Mouse (Mus musculus): ENCODE data around the gene Dbil5. TPM values are rescaled to one million over a fixed set of nuclear protein-coding genes. Genes with fewer than 3 reads are reported as not detected.
"Not testable (repeated sequence)": the region's sequence is repeated elsewhere in the genome, so short reads cannot be mapped to it uniquely, and the experiment has no call there.

Gene Dbil5
- polyA plus RNA-seq, 1 experiment = not detected

DNA sequence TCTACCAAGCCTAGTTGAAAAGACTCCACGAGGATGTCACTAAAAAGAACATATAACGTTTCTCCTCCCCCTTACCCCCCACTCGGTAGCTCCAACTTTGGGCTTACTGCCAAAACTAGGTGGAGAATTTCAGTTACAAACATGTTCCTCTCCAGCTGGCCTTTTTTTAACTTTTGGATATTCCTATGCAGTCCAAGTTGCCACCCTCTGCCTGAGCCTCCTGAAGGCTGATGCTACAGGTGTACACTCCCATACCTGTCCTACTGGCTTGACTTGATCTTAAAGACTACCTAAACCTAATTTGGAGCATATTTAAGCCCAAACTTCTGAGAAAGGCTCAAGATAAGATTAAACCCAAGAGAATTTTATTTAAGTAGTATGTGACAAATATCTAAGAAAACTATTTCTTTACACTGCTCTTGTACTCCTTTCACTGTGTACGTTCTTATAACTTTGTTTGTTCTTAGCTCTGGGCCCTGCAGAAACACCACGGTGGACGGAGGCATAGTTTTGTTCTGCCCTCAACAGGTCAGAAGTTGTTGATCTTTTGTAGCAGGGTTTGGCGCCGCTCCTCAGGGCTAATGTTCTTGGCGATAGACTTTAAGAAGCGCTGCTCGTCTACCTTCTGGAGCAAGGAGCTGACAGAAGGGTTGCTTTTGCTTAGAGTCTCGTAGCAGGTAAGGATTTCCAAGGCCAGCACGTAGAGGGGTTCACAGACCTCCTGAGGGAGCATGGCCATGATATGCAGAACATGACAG is 7.0 kb upstream of the Dbil5 start:
- H3K27ac ChIP-seq (ENCODE audit: insufficient read depth, low read length) = no peak overlapping the region
- WGBS = 84% methylated on average over 13 of the region's 13 CpGs
- H3K27me3 ChIP-seq (ENCODE audit: control insufficient read depth, insufficient read depth, low read length) = no peaks in the 10 kb centered on the region
- H3K4me3 ChIP-seq (ENCODE audit: extremely low read depth, insufficient read depth, insufficient read length) = no peak overlapping the region
- no peak for TF ChIP-seq CTCF (IDR thresholded peaks at IDR 0.05; ENCODE audit: extremely low read depth, insufficient read depth, insufficient read length, insufficient replicate concordance)
- no peak for TF ChIP-seq POLR2A (IDR thresholded peaks at IDR 0.05; ENCODE audit: low read depth, low read length)
- no peaks in the 10 kb centered on the region for H3K4me1 ChIP-seq (ENCODE audit: control insufficient read depth, insufficient read depth, insufficient read length)
- DNase-seq (ENCODE audit: low read depth in 1 of 2, low spot score in 2 of 2) = no peak
- peaks cover 13% of the 10 kb centered on the region for H3K36me3 ChIP-seq (ENCODE audit: control insufficient read depth, insufficient read depth, low read length)

DNA sequence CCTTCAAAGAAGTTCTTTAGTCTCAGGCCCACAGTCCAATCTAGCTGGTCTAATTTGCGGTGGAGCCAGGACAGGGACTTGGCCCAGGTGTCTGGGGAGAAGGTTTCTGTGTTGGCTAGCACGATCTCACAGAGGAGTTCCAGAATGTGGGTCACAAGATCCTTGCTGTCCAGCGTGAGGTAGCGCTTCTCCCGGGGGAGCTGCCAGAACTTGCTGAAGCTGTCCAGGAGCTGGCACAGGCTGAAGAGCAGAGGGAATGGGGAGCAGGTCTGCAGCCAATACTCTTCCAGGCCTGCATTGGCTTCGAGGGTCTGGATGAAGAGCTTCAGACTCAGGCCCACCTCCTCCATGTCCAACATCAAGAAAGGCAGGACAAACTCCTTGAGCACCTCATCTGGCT is 5.8 kb upstream of the Dbil5 start:
- not testable (repeated sequence) for H3K27ac ChIP-seq (ENCODE audit: insufficient read depth, low read length); H3K4me3 ChIP-seq (ENCODE audit: extremely low read depth, insufficient read depth, insufficient read length); DNase-seq (ENCODE audit: low read depth in 1 of 2, low spot score in 2 of 2); H3K4me1 ChIP-seq (ENCODE audit: control insufficient read depth, insufficient read depth, insufficient read length); H3K27me3 ChIP-seq (ENCODE audit: control insufficient read depth, insufficient read depth, low read length)
- 88% methylated on average over 5 of the region's 6 CpGs for WGBS
- peaks cover 13% of the 10 kb centered on the region for H3K36me3 ChIP-seq (ENCODE audit: control insufficient read depth, insufficient read depth, low read length)

DNA sequence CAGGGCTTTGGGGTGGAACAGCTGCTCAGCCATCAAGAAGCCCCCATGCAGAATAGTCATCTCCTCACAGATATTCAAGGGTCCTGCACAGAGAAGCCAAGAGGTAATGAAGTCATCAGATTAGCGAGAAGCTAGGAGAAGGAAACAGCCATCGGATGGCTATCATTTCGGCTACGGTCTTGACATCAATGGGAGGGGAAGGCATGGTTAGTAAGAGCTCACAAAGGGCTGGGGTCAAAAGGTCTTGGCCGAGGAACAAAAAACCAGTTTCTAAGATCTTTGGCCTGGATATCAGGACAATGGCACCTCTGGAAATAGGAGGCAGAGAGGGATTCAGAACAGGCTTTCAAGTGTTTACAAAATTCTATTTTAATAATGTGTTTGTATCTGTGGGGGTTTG is 3.6 kb upstream of the Dbil5 start:
- TF ChIP-seq CTCF (IDR thresholded peaks at IDR 0.05; ENCODE audit: extremely low read depth, insufficient read depth, insufficient read length, insufficient replicate concordance) (no peak), POLR2A (IDR thresholded peaks at IDR 0.05; ENCODE audit: low read depth, low read length) (no peak)
- Histone ChIP-seq H3K27ac (ENCODE audit: insufficient read depth, low read length) (no peak overlapping the region), H3K4me1 (ENCODE audit: control insufficient read depth, insufficient read depth, insufficient read length) (peaks cover 8% of the 10 kb centered on the region; the same call in 1 of the 2 replicates), H3K27me3 (ENCODE audit: control insufficient read depth, insufficient read depth, low read length) (no peaks in the 10 kb centered on the region), H3K36me3 (ENCODE audit: control insufficient read depth, insufficient read depth, low read length) (peaks cover 13% of the 10 kb centered on the region), H3K4me3 (ENCODE audit: extremely low read depth, insufficient read depth, insufficient read length) (no peak overlapping the region)
- WGBS = 96% methylated on average over 5 of the region's 5 CpGs
- DNase-seq (ENCODE audit: low read depth in 1 of 2, low spot score in 2 of 2) = no peak

DNA sequence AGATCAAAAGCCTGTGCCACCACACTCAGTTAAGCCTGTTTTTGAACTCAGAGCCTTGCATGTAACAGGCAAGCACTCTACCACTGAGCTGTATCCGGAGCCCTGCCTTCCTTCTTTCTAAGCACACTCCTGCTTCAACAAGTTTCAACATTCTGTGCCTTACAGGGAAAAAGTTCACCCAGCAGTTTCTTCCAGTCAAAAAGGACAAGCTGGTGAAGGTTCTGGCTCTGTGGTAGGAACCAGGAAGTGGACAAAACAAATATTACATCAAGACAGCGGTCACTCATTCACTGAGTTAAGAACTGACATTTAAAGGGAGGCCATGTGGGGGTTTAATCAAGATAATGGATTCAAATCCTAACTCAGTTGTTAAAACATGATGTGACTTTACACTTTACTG is 2.4 kb upstream of the Dbil5 start:
- Histone ChIP-seq H3K27ac (ENCODE audit: insufficient read depth, low read length) (no peak overlapping the region), H3K4me3 (ENCODE audit: extremely low read depth, insufficient read depth, insufficient read length) (no peak overlapping the region), H3K36me3 (ENCODE audit: control insufficient read depth, insufficient read depth, low read length) (peaks cover 11% of the 10 kb centered on the region), H3K27me3 (ENCODE audit: control insufficient read depth, insufficient read depth, low read length) (no peaks in the 10 kb centered on the region), H3K4me1 (ENCODE audit: control insufficient read depth, insufficient read depth, insufficient read length) (peaks cover 8% of the 10 kb centered on the region; the same call in 1 of the 2 replicates)
- TF ChIP-seq POLR2A (IDR thresholded peaks at IDR 0.05; ENCODE audit: low read depth, low read length) = no peak
- TF ChIP-seq CTCF (IDR thresholded peaks at IDR 0.05; ENCODE audit: extremely low read depth, insufficient read depth, insufficient read length, insufficient replicate concordance) = no peak
- no peak for DNase-seq (ENCODE audit: low read depth in 1 of 2, low spot score in 2 of 2)
- 89% methylated on average over 2 of the region's 2 CpGs for WGBS

DNA sequence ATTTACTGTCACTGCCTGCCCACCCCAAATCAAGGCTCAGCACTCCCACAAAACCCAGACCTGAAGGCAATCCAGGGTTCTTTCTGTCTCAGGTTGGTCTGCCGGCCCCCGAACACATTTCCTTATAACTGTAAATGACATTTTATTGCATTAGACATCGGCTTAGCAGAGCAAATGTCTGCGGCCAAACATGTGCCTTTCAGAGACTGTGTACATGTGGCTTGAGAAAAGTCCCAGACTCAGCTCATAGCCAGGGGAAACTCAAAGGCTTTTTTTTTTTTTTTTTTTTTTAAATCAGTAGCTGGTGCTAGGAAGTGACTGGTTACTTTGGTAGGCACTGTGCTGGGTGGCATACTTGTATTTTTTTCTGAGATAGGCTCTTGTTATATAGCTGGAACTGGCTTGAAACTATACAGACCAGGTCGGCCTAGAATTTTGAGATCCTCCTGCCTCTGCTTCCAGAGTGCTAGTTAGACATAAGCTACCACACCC is 1.3 kb upstream of the Dbil5 start:
- Histone ChIP-seq H3K4me3 (ENCODE audit: extremely low read depth, insufficient read depth, insufficient read length) (no peak overlapping the region), H3K4me1 (ENCODE audit: control insufficient read depth, insufficient read depth, insufficient read length) (peaks cover 8% of the 10 kb centered on the region; the same call in 1 of the 2 replicates), H3K27me3 (ENCODE audit: control insufficient read depth, insufficient read depth, low read length) (no peaks in the 10 kb centered on the region), H3K36me3 (ENCODE audit: control insufficient read depth, insufficient read depth, low read length) (peaks cover 11% of the 10 kb centered on the region), H3K27ac (ENCODE audit: insufficient read depth, low read length) (no peak overlapping the region)
- DNase-seq (ENCODE audit: low read depth in 1 of 2, low spot score in 2 of 2) = no peak
- WGBS = 90% methylated on average over 5 of the region's 5 CpGs
- TF ChIP-seq CTCF (IDR thresholded peaks at IDR 0.05; ENCODE audit: extremely low read depth, insufficient read depth, insufficient read length, insufficient replicate concordance) (no peak), POLR2A (IDR thresholded peaks at IDR 0.05; ENCODE audit: low read depth, low read length) (no peak)

DNA sequence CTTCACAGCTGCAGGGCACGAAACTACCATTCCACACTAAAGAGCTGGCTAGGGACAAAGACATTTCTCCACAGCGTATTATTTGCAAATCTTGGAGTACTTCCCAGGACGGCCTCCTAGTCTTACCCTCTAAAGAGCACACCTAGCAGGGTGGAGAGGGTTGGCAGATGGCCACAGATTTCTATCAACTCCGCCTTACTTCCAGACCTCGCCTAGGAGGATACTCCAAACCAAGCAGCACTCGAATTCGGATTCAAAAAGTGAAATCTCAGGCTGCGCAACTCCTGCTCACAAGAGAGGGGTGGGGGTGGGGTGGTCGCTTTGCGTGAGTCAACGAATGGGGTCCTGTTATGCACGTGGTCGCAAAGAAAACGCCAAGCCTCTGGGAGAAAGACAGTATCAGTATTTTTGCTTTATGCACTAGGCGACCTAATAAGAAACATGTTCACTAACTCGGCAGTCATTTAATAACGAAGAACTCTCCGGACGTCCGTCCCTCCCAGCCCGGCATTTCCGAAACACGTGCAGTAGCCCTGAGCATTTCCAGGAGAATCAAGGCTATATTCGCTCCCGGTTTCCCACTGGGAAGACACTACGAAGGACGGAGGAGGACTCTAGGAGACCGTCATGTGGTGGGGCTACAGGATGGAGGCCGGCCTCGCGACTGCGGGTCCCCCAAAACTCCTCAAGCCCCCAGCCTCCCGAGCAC is 573 bp upstream of the Dbil5 start:
- Histone ChIP-seq H3K36me3 (ENCODE audit: control insufficient read depth, insufficient read depth, low read length) (peaks cover 11% of the 10 kb centered on the region), H3K27me3 (ENCODE audit: control insufficient read depth, insufficient read depth, low read length) (no peaks in the 10 kb centered on the region), H3K4me1 (ENCODE audit: control insufficient read depth, insufficient read depth, insufficient read length) (peaks cover 8% of the 10 kb centered on the region; the same call in 1 of the 2 replicates), H3K4me3 (ENCODE audit: extremely low read depth, insufficient read depth, insufficient read length) (peak overlapping the region; percentile 80), H3K27ac (ENCODE audit: insufficient read depth, low read length) (peak overlapping the region; percentile 65; the same call in 1 of the 2 replicates)
- 3% methylated on average over 33 of the region's 33 CpGs for WGBS
- TF ChIP-seq POLR2A (IDR thresholded peaks at IDR 0.05; ENCODE audit: low read depth, low read length) (no peak), CTCF (IDR thresholded peaks at IDR 0.05; ENCODE audit: extremely low read depth, insufficient read depth, insufficient read length, insufficient replicate concordance) (no peak)
- DNase-seq (ENCODE audit: low read depth in 1 of 2, low spot score in 2 of 2) = no peak

DNA sequence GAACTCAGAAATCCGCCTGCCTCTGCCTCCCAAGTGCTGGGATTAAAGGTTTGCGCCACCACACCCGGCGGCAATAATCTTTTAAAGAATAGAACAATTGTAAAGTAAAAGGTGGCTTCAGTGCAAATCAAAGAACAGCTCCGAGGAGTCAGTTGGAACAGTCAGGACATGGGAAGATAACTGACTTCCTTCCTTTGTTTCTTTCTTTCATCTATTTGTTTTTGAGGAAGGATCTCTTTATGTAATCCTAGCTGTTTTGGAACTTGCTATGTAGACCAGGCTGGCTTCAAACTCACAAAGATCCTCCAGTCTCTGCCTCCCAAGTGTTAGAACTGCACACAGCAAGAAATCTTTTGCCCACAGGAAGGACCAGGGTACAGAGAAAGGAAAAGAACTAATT is 7.2 kb downstream of the Dbil5 start:
- DNase-seq (ENCODE audit: low read depth in 1 of 2, low spot score in 2 of 2) = no peak
- Histone ChIP-seq H3K36me3 (ENCODE audit: control insufficient read depth, insufficient read depth, low read length) (peaks cover 9% of the 10 kb centered on the region), H3K4me3 (ENCODE audit: extremely low read depth, insufficient read depth, insufficient read length) (no peak overlapping the region), H3K27me3 (ENCODE audit: control insufficient read depth, insufficient read depth, low read length) (no peaks in the 10 kb centered on the region), H3K27ac (ENCODE audit: insufficient read depth, low read length) (no peak overlapping the region), H3K4me1 (ENCODE audit: control insufficient read depth, insufficient read depth, insufficient read length) (no peaks in the 10 kb centered on the region)
- TF ChIP-seq CTCF (IDR thresholded peaks at IDR 0.05; ENCODE audit: extremely low read depth, insufficient read depth, insufficient read length, insufficient replicate concordance) = no peak
- TF ChIP-seq POLR2A (IDR thresholded peaks at IDR 0.05; ENCODE audit: low read depth, low read length) = no peak
- 89% methylated on average over 5 of the region's 5 CpGs for WGBS
